Mouse (Mus musculus): ENCODE data around the gene Casz1.

Gene Casz1

GRCm38 (mm10) chr4:148804137-148804779 lies at the start of gene Casz1:
TSS of gene Casz1 (plus strand) at chr4:148804429.
- DNase-seq, result peak; percentile 90

- DNase-seq, result no peak
Measured at GRCm38 (mm10) chr4:148758863-148759262, 45.4 kb upstream of the Casz1 start.

- no peak for DNase-seq
Measured at GRCm38 (mm10) chr4:148760152-148760551, 44.1 kb upstream of the Casz1 start.

GRCm38 (mm10) chr4:148766021-148766775 lies 38.0 kb upstream of the Casz1 start:
- no peak for DNase-seq

GRCm38 (mm10) chr4:148767655-148768305 lies 36.4 kb upstream of the Casz1 start:
- DNase-seq, result no peak

- DNase-seq, result no peak
Measured at GRCm38 (mm10) chr4:148768649-148769048, 35.6 kb upstream of the Casz1 start.

GRCm38 (mm10) chr4:148770582-148771408 lies 33.4 kb upstream of the Casz1 start:
- DNase-seq, result no peak

- DNase-seq, result no peak
Measured at GRCm38 (mm10) chr4:148771409-148771929, 32.8 kb upstream of the Casz1 start.

- no peak for DNase-seq
Measured at GRCm38 (mm10) chr4:148772658-148773057, 31.6 kb upstream of the Casz1 start.

- DNase-seq, result no peak
Measured at GRCm38 (mm10) chr4:148774036-148774435, 30.2 kb upstream of the Casz1 start.

GRCm38 (mm10) chr4:148775476-148776269 lies 28.6 kb upstream of the Casz1 start:
- no peak for DNase-seq

GRCm38 (mm10) chr4:148780097-148780621 lies 24.1 kb upstream of the Casz1 start:
- no peak for DNase-seq

- peak; percentile 69 for DNase-seq
Measured at GRCm38 (mm10) chr4:148781516-148781915, 22.7 kb upstream of the Casz1 start.

GRCm38 (mm10) chr4:148782880-148783279 lies 21.3 kb upstream of the Casz1 start:
- no peak for DNase-seq

- DNase-seq, result no peak
Measured at GRCm38 (mm10) chr4:148783760-148784159, 20.5 kb upstream of the Casz1 start.

GRCm38 (mm10) chr4:148785053-148785567 lies 19.1 kb upstream of the Casz1 start:
- no peak for DNase-seq

- no peak for DNase-seq
Measured at GRCm38 (mm10) chr4:148785995-148786394, 18.2 kb upstream of the Casz1 start.

- DNase-seq, result no peak
Measured at GRCm38 (mm10) chr4:148790940-148791339, 13.3 kb upstream of the Casz1 start.

GRCm38 (mm10) chr4:148795038-148795437 lies 9.2 kb upstream of the Casz1 start:
- DNase-seq, result no peak

- peak; percentile 24 for DNase-seq
Measured at GRCm38 (mm10) chr4:148797475-148798324, 6.5 kb upstream of the Casz1 start.

All from kidney, adult 18-20 months (tissue).